Mouse (Mus musculus) lung, postnatal 0 days (tissue): ENCODE results near the gene Selenoo. TPM values are rescaled to one million over a fixed set of nuclear protein-coding genes. Genes with fewer than 3 reads are reported as not detected.

ENCODE experiments used
- ATAC-seq: fragments of 200-750 bp; cut with Nextera tagmentation; 2 replicates; pipeline ENCODE4 v1.8.0; 2017; ENCODE audit warnings: moderate library complexity
- DNase-seq: peaks from one replicate; pipeline ENCODE4 v3.0.0-alpha.2; 2016; ENCODE audit warnings: low spot score
- H3K27ac ChIP-seq: fragments of 300-500 bp; sonication (generic); 2 replicates; pipeline ENCODE4 v1.5.1; 2014; ENCODE audit warnings: antibody characterized with exemption, mild to moderate bottlenecking, low read length, mixed read lengths
- H3K27me3 ChIP-seq: fragments of 300-500 bp; sonication (generic); replicated peaks from 2 replicates; pipeline ENCODE4 v1.6.1; 2014; ENCODE audit warnings: low read length, mixed read lengths; ENCODE audit not compliant: insufficient read depth
- H3K36me3 ChIP-seq: fragments of 300-500 bp; sonication (generic); 2 replicates; pipeline ENCODE4 v1.6.1; 2014; ENCODE audit warnings: low read length, mixed read lengths; ENCODE audit not compliant: insufficient read depth
- H3K4me1 ChIP-seq: fragments of 300-500 bp; sonication (generic); 2 replicates; pipeline ENCODE4 v1.6.1; 2014; ENCODE audit warnings: antibody characterized with exemption, low read depth, low read length, mixed read lengths; ENCODE audit not compliant: insufficient read depth
- H3K4me2 ChIP-seq: fragments of 300-500 bp; sonication (generic); replicated peaks from 2 replicates; pipeline ENCODE4 v1.6.1; 2014; ENCODE audit warnings: low read depth, mild to moderate bottlenecking, low read length, moderate library complexity, mixed read lengths
- H3K4me3 ChIP-seq: fragments of 300-500 bp; sonication (generic); 2 replicates; pipeline ENCODE4 v1.5.1; 2014; ENCODE audit warnings: low read depth, low read length
- H3K9ac ChIP-seq: fragments of 300-500 bp; sonication (generic); replicated peaks from 2 replicates; pipeline ENCODE4 v1.6.1; 2014; ENCODE audit warnings: low read depth, mild to moderate bottlenecking
- H3K9me3 ChIP-seq: fragments of 300-500 bp; sonication (generic); 2 replicates; pipeline ENCODE4 v1.6.1; 2016; ENCODE audit warnings: low read length, mixed read lengths
- CTCF ChIP-seq: IDR thresholded peaks from 2 replicates; pipeline ENCODE4 v1.5.1; 2016; ENCODE audit warnings: antibody characterized with exemption, mild to moderate bottlenecking
- EP300 ChIP-seq: IDR thresholded peaks from 2 replicates; pipeline ENCODE4 v1.6.1; 2016; ENCODE audit warnings: antibody characterized with exemption, mild to moderate bottlenecking, control low read depth
- WGBS: fragments of 180-500 bp; shearing (Covaris S2); extraction: QIAGEN DNeasy Blood & Tissue Kit; methylation state at CpG from one replicate; pipeline ENCODE4 v1.1.7; 2014; 5-methylcytosine and 5-hydroxymethylcytosine counted together
- polyA plus RNA-seq: library from polyadenylated mRNA; unstranded; fragments of >200 nt; fragmentation: Nextera tagmentation; extraction: Ambion mirVana; gene quantifications from 2 replicates; pipeline ENCODE4 v1.2.1, GENCODE M21; 2015

Selenoo gene
- polyA plus RNA-seq, 1 experiment from 2014 or later = 16.0 TPM

- H3K36me3 ChIP-seq = peaks cover 10% of the 10 kb centered on the region; the same call in 1 of the 2 replicates
- TF ChIP-seq CTCF (peak; percentile 64), EP300 (no peak)
- DNase-seq (no peak), ATAC-seq (no peak)
- no peak overlapping the region for H3K27ac ChIP-seq
- no peak overlapping the region for H3K4me2 ChIP-seq
- no peak overlapping the region for H3K9ac ChIP-seq
- no peaks in the 10 kb centered on the region for H3K27me3 ChIP-seq
- H3K9me3 ChIP-seq = no peaks in the 10 kb centered on the region
- peaks cover 9% of the 10 kb centered on the region; the same call in 1 of the 2 replicates for H3K4me1 ChIP-seq
- H3K4me3 ChIP-seq = no peak overlapping the region
Observed at GRCm38 (mm10) chr15:89118007-89118406, 29.1 kb downstream of the Selenoo start.

- DNase-seq (peak; percentile 96), ATAC-seq (peak; percentile 91)
- Histone ChIP-seq H3K27ac (peak within 1 kb of the TSS; percentile 69), H3K9me3 (no peaks in the 10 kb centered on the region), H3K36me3 (no peaks in the 10 kb centered on the region), H3K4me2 (peak within 1 kb of the TSS; percentile 73), H3K9ac (peak within 1 kb of the TSS; percentile 60), H3K4me3 (peak within 1 kb of the TSS; percentile 90), H3K4me1 (peaks cover 18% of the 10 kb centered on the region; the same call in 1 of the 2 replicates), H3K27me3 (no peaks in the 10 kb centered on the region)
- TF ChIP-seq EP300 (peak; percentile 42; the same call in 1 of the 2 replicates), CTCF (no peak)
- WGBS = under 1% methylated on average over 47 of the region's 47 CpGs
Observed at GRCm38 (mm10) chr15:89122649-89123366, 33.9 kb downstream of the Selenoo start, which contains the start of gene Tubgcp6. Gene Tubgcp6 (minus strand): TSS chr15:89123112.

GRCm38 (mm10) chr15:89123595-89123994, 34.7 kb downstream of the Selenoo start:
- ATAC-seq = peak; percentile 13; the same call in 1 of the 2 replicates
- WGBS = 29% methylated on average over 11 of the region's 11 CpGs

GRCm38 (mm10) chr15:89124312-89124711, 35.4 kb downstream of the Selenoo start:
- no peak overlapping the region for H3K9ac ChIP-seq
- TF ChIP-seq CTCF = no peak
- TF ChIP-seq EP300 = no peak
- peaks cover 26% of the 10 kb centered on the region; the same call in 1 of the 2 replicates for H3K4me1 ChIP-seq
- no peaks in the 10 kb centered on the region for H3K27me3 ChIP-seq
- H3K9me3 ChIP-seq = no peaks in the 10 kb centered on the region
- ATAC-seq (no peak), DNase-seq (no peak)
- WGBS = 95% methylated on average over 3 of the region's 3 CpGs
- H3K4me2 ChIP-seq = no peak overlapping the region
- H3K27ac ChIP-seq = no peak overlapping the region
- H3K36me3 ChIP-seq = no peaks in the 10 kb centered on the region
- H3K4me3 ChIP-seq = no peak overlapping the region

More at GRCm38 (mm10) chr15:89123595-89123994, 34.7 kb downstream of the Selenoo start:
- peak; percentile 39 for DNase-seq
- Histone ChIP-seq H3K9ac (peak overlapping the region; percentile 27; the same call in 1 of the 2 replicates), H3K4me1 (peaks cover 23% of the 10 kb centered on the region; the same call in 1 of the 2 replicates), H3K4me3 (peak overlapping the region; percentile 90), H3K27ac (peak overlapping the region; percentile 69), H3K36me3 (no peaks in the 10 kb centered on the region), H3K9me3 (no peaks in the 10 kb centered on the region), H3K27me3 (no peaks in the 10 kb centered on the region), H3K4me2 (peak overlapping the region; percentile 73)
- TF ChIP-seq EP300 (no peak), CTCF (peak; percentile 50)

GRCm38 (mm10) chr15:89125351-89125750, 36.5 kb downstream of the Selenoo start:
- Histone ChIP-seq H3K4me3 (no peak overlapping the region), H3K9me3 (no peaks in the 10 kb centered on the region), H3K36me3 (no peaks in the 10 kb centered on the region), H3K27me3 (no peaks in the 10 kb centered on the region), H3K9ac (no peak overlapping the region), H3K27ac (no peak overlapping the region), H3K4me2 (no peak overlapping the region), H3K4me1 (peaks cover 26% of the 10 kb centered on the region; the same call in 1 of the 2 replicates)
- WGBS = 90% methylated on average over 9 of the region's 9 CpGs
- ATAC-seq = no peak
- DNase-seq = no peak
- TF ChIP-seq EP300 (no peak), CTCF (no peak)

GRCm38 (mm10) chr15:89126622-89127021, 37.7 kb downstream of the Selenoo start:
- no peak overlapping the region for H3K9ac ChIP-seq
- WGBS = 91% methylated on average over 8 of the region's 8 CpGs

More at GRCm38 (mm10) chr15:89126622-89127021, 37.7 kb downstream of the Selenoo start:
- Histone ChIP-seq H3K27ac (no peak overlapping the region), H3K4me2 (no peak overlapping the region), H3K27me3 (no peaks in the 10 kb centered on the region), H3K4me3 (no peak overlapping the region), H3K4me1 (peaks cover 26% of the 10 kb centered on the region; the same call in 1 of the 2 replicates), H3K36me3 (no peaks in the 10 kb centered on the region), H3K9me3 (no peaks in the 10 kb centered on the region)
- DNase-seq (no peak), ATAC-seq (no peak)
- TF ChIP-seq CTCF (no peak), EP300 (no peak)
